Mouse (Mus musculus): ENCODE data around the gene Arrb2.
"Not testable (repeated sequence)": the region's sequence is repeated elsewhere in the genome, so short reads cannot be mapped to it uniquely, and the experiment has no call there.

The Arrb2 gene

GRCm38 (mm10) chr11:70446756-70447155 lies 14.3 kb downstream of the Arrb2 start:
- DNase-seq: no peak

- DNase-seq: no peak
Measured at GRCm38 (mm10) chr11:70447373-70447772, 14.9 kb downstream of the Arrb2 start.

GRCm38 (mm10) chr11:70450926-70451325 lies 18.5 kb downstream of the Arrb2 start:
- DNase-seq: no peak

- peak; percentile 98 for DNase-seq
Measured at GRCm38 (mm10) chr11:70451797-70452498, 19.5 kb downstream of the Arrb2 start, which contains the start of gene Med11. Med11 (plus strand) TSS chr11:70451919.

- DNase-seq: no peak
Measured at GRCm38 (mm10) chr11:70453261-70454044, 21.0 kb downstream of the Arrb2 start.

GRCm38 (mm10) chr11:70458688-70459600 lies 26.5 kb downstream of the Arrb2 start, which contains the start of gene Zmynd15:
Zmynd15 (plus strand) TSS chr11:70459433.
- peak; percentile 22 for DNase-seq

GRCm38 (mm10) chr11:70459601-70460101 lies 27.2 kb downstream of the Arrb2 start, which contains the start of gene Cxcl16:
Cxcl16 (minus strand) TSS chr11:70459984.
- DNase-seq: peak; percentile 60

GRCm38 (mm10) chr11:70463970-70464369 lies 31.5 kb downstream of the Arrb2 start:
- no peak for DNase-seq

GRCm38 (mm10) chr11:70465211-70465610 lies 32.8 kb downstream of the Arrb2 start:
- DNase-seq: no peak

- peak; percentile 56 for DNase-seq
Measured at GRCm38 (mm10) chr11:70465824-70466223, 33.4 kb downstream of the Arrb2 start.

- no peak for DNase-seq
Measured at GRCm38 (mm10) chr11:70467902-70468619, 35.6 kb downstream of the Arrb2 start.

GRCm38 (mm10) chr11:70469764-70470163 lies 37.3 kb downstream of the Arrb2 start:
- DNase-seq: no peak

GRCm38 (mm10) chr11:70472716-70473115 lies 40.3 kb downstream of the Arrb2 start:
- no peak for DNase-seq

GRCm38 (mm10) chr11:70473291-70473690 lies 40.9 kb downstream of the Arrb2 start:
- not testable (repeated sequence) for DNase-seq

- DNase-seq: no peak
Measured at GRCm38 (mm10) chr11:70474872-70475534, 42.6 kb downstream of the Arrb2 start.

- DNase-seq: no peak
Measured at GRCm38 (mm10) chr11:70485498-70485897, 53.1 kb downstream of the Arrb2 start.

GRCm38 (mm10) chr11:70487816-70488215 lies 55.4 kb downstream of the Arrb2 start:
- DNase-seq: no peak

- no peak for DNase-seq
Measured at GRCm38 (mm10) chr11:70489138-70489537, 56.7 kb downstream of the Arrb2 start.

GRCm38 (mm10) chr11:70489684-70490083 lies 57.2 kb downstream of the Arrb2 start:
- no peak for DNase-seq
